Mouse (Mus musculus): ENCODE data around the gene Htr2b.

- TF ChIP-seq POLR2A (IDR thresholded peaks at IDR 0.05; ENCODE audit: extremely low read depth, insufficient read depth, low read length) (no peak), CTCF (IDR thresholded peaks at IDR 0.05; ENCODE audit: extremely low read depth, insufficient read depth, low read length) (no peak)
Observed at GRCm38 (mm10) chr1:86114141-86114540, 2.4 kb upstream of the Htr2b start.

Measured in cortical plate, adult 2 months (tissue).